Mouse (Mus musculus): ENCODE data around the gene Prkra. TPM values are rescaled to one million over a fixed set of nuclear protein-coding genes. Genes with fewer than 3 reads are reported as not detected.

Prkra gene
- total and polyA plus RNA-seq, 3 experiments = 7.0 to 13.7 (median 8.4) TPM

GRCm38 (mm10) chr2:76659419-76659818 lies 11.6 kb upstream of the Prkra start:
- dilution Hi-C loops (cut with MboI; ENCODE audit: extremely low pct_ligation_motif_present, extremely low pct_unique_long_range_greater_than_20kb, low sequenced_read_pairs) (no loop called here), in situ Hi-C loops (cut with MboI; ENCODE audit: low pct_ligation_motif_present, low pct_unique_long_range_greater_than_20kb, low sequenced_read_pairs) (no loop called here)
- no peak overlapping the region for H3K27ac ChIP-seq (ENCODE audit: insufficient read depth, low read depth)
- H3K9ac ChIP-seq (ENCODE audit: insufficient read depth, low read depth) = no peak overlapping the region
- no peaks in the 10 kb centered on the region for H3K9me3 ChIP-seq (replicated peaks; ENCODE audit: low read length)
- peaks cover 2 to 19% of the 10 kb centered on the region in 2 experiments for H3K36me3 ChIP-seq (replicated peaks in 1 of 2; ENCODE audit: control insufficient read depth in 1 of 2, insufficient read depth in 1 of 2, low read length in 1 of 2)
- 0 out of 4 replicates have a peak, but pooled peaks cover 0 to 2% of the 10 kb centered on the region in 2 experiments for H3K4me1 ChIP-seq (ENCODE audit: control insufficient read depth in 1 of 2, insufficient read depth in 2 of 2)
- TF ChIP-seq ZKSCAN1 (IDR thresholded peaks at IDR 0.05; ENCODE audit: borderline replicate concordance, low read depth, low read length) = no peak
- TF ChIP-seq NELFE (IDR thresholded peaks at IDR 0.05; ENCODE audit: low read depth, low read length) = no peak
- no peak for TF ChIP-seq MAFK (IDR thresholded peaks at IDR 0.05; ENCODE audit: insufficient replicate concordance, low read length)
- H3K4me2 ChIP-seq (ENCODE audit: insufficient read depth, low read depth, poor library complexity, severe bottlenecking) = no peak overlapping the region
- H3K79me2 ChIP-seq (replicated peaks; ENCODE audit: control insufficient read depth, extremely low read depth, insufficient read depth, poor library complexity, severe bottlenecking) = no peaks in the 10 kb centered on the region
- H3K4me3 ChIP-seq (replicated peaks in 1 of 3; ENCODE audit: low read depth in 2 of 3, low read length in 2 of 3, poor library complexity in 1 of 3) = no peak overlapping the region
- no peaks in the 10 kb centered on the region for H3K27me3 ChIP-seq (replicated peaks)
- DNase-seq (ENCODE audit: extremely low read depth) = no peak

- Histone ChIP-seq H3K27me3 (replicated peaks) (no peaks in the 10 kb centered on the region), H3K36me3 (replicated peaks in 1 of 2; ENCODE audit: control insufficient read depth in 1 of 2, insufficient read depth in 1 of 2, low read length in 1 of 2) (peaks cover 0 to 13% of the 10 kb centered on the region in 2 experiments), H3K4me2 (ENCODE audit: insufficient read depth, low read depth, poor library complexity, severe bottlenecking) (no peak overlapping the region), H3K27ac (ENCODE audit: insufficient read depth, low read depth) (no peak overlapping the region), H3K4me3 (replicated peaks in 1 of 3; ENCODE audit: low read depth in 2 of 3, low read length in 2 of 3, poor library complexity in 1 of 3) (no peak overlapping the region), H3K79me2 (replicated peaks; ENCODE audit: control insufficient read depth, extremely low read depth, insufficient read depth, poor library complexity, severe bottlenecking) (no peaks in the 10 kb centered on the region), H3K9me3 (replicated peaks; ENCODE audit: low read length) (no peaks in the 10 kb centered on the region), H3K9ac (ENCODE audit: insufficient read depth, low read depth) (no peak overlapping the region), H3K4me1 (ENCODE audit: control insufficient read depth in 1 of 2, insufficient read depth in 2 of 2) (0 out of 4 replicates have a peak, but pooled peaks cover 0 to 2% of the 10 kb centered on the region in 2 experiments)
- dilution Hi-C loops (cut with MboI; ENCODE audit: extremely low pct_ligation_motif_present, extremely low pct_unique_long_range_greater_than_20kb, low sequenced_read_pairs) (no loop called here), in situ Hi-C loops (cut with MboI; ENCODE audit: low pct_ligation_motif_present, low pct_unique_long_range_greater_than_20kb, low sequenced_read_pairs) (no loop called here)
- TF ChIP-seq NELFE (IDR thresholded peaks at IDR 0.05; ENCODE audit: low read depth, low read length) = no peak
- TF ChIP-seq TBP (conservative IDR thresholded peaks at IDR 0.05; ENCODE audit: low read depth, low read length) = no peak
- no peak for TF ChIP-seq ETS1 (conservative IDR thresholded peaks at IDR 0.05; ENCODE audit: low read depth, low read length)
- no peak for TF ChIP-seq SIN3A (IDR thresholded peaks at IDR 0.05; ENCODE audit: low read length)
- no peak for TF ChIP-seq JUND (conservative IDR thresholded peaks at IDR 0.05; ENCODE audit: low read depth, low read length)
- no peak for TF ChIP-seq JUN (IDR thresholded peaks at IDR 0.05; ENCODE audit: insufficient read depth, low read depth, low read length)
- no peak for TF ChIP-seq RAD21 (IDR thresholded peaks at IDR 0.05; ENCODE audit: low read depth, low read length)
- TF ChIP-seq CHD2 (IDR thresholded peaks at IDR 0.05; ENCODE audit: low read length) = no peak
- no peak for TF ChIP-seq ZNF384 (IDR thresholded peaks at IDR 0.05; ENCODE audit: low read depth, low read length)
- TF ChIP-seq MAZ (IDR thresholded peaks at IDR 0.05; ENCODE audit: low read depth, low read length) = no peak
- TF ChIP-seq RCOR1 (conservative IDR thresholded peaks at IDR 0.05; ENCODE audit: low read depth, low read length) = no peak
- DNase-seq (ENCODE audit: extremely low read depth) = no peak
Measured at GRCm38 (mm10) chr2:76658551-76658950, 10.7 kb upstream of the Prkra start.

- Histone ChIP-seq H3K4me3 (replicated peaks in 1 of 3; ENCODE audit: low read depth in 2 of 3, low read length in 2 of 3, poor library complexity in 1 of 3) (no peak overlapping the region), H3K9ac (ENCODE audit: insufficient read depth, low read depth) (no peak overlapping the region), H3K79me2 (replicated peaks; ENCODE audit: control insufficient read depth, extremely low read depth, insufficient read depth, poor library complexity, severe bottlenecking) (no peaks in the 10 kb centered on the region), H3K36me3 (replicated peaks in 1 of 2; ENCODE audit: control insufficient read depth in 1 of 2, insufficient read depth in 1 of 2, low read length in 1 of 2) (no peaks in the 10 kb centered on the region), H3K4me1 (ENCODE audit: control insufficient read depth in 1 of 2, insufficient read depth in 2 of 2) (0 out of 4 replicates have a peak, but pooled peaks cover 0 to 2% of the 10 kb centered on the region in 2 experiments), H3K27me3 (replicated peaks) (no peaks in the 10 kb centered on the region), H3K9me3 (replicated peaks; ENCODE audit: low read length) (no peaks in the 10 kb centered on the region), H3K4me2 (ENCODE audit: insufficient read depth, low read depth, poor library complexity, severe bottlenecking) (peak overlapping the region; percentile 21; the same call in 1 of the 2 replicates), H3K27ac (ENCODE audit: insufficient read depth, low read depth) (no peak overlapping the region)
- TF ChIP-seq ZKSCAN1 (IDR thresholded peaks at IDR 0.05; ENCODE audit: borderline replicate concordance, low read depth, low read length) = no peak
- TF ChIP-seq PAX5 (IDR thresholded peaks at IDR 0.05; ENCODE audit: low read length) = no peak
- peak; percentile 35; the same call in 1 of the 2 replicates for TF ChIP-seq IRF4 (IDR thresholded peaks at IDR 0.05; ENCODE audit: low read depth, low read length)
- TF ChIP-seq MXI1 (IDR thresholded peaks at IDR 0.05; ENCODE audit: low read depth, low read length) = no peak
- no peak for TF ChIP-seq ETS1 (conservative IDR thresholded peaks at IDR 0.05; ENCODE audit: low read depth, low read length)
- TF ChIP-seq CHD2 (IDR thresholded peaks at IDR 0.05; ENCODE audit: low read length) = no peak
- TF ChIP-seq JUN (IDR thresholded peaks at IDR 0.05; ENCODE audit: insufficient read depth, low read depth, low read length) = no peak
- no peak for TF ChIP-seq HCFC1 (IDR thresholded peaks at IDR 0.05; ENCODE audit: low read depth, low read length)
- no peak for TF ChIP-seq ZMIZ1 (IDR thresholded peaks at IDR 0.05; ENCODE audit: low read depth, low read length)
- no peak for TF ChIP-seq NELFE (IDR thresholded peaks at IDR 0.05; ENCODE audit: low read depth, low read length)
- peak; percentile 10 for TF ChIP-seq RAD21 (IDR thresholded peaks at IDR 0.05; ENCODE audit: low read depth, low read length)
- no peak for TF ChIP-seq TBP (conservative IDR thresholded peaks at IDR 0.05; ENCODE audit: low read depth, low read length)
- TF ChIP-seq CTCF (conservative IDR thresholded peaks at IDR 0.05 in 1 of 2, IDR thresholded peaks at IDR 0.05 in 1 of 2; ENCODE audit: low read depth in 2 of 2, low read length in 2 of 2) = peak; percentile 14 to 49; a peak in 2 of 4 replicates
- 0 out of 2 replicates have a peak, but pooled peaks have one; percentile 17 for TF ChIP-seq MAZ (IDR thresholded peaks at IDR 0.05; ENCODE audit: low read depth, low read length)
- TF ChIP-seq JUND (conservative IDR thresholded peaks at IDR 0.05; ENCODE audit: low read depth, low read length) = no peak
- TF ChIP-seq UBTF (IDR thresholded peaks at IDR 0.05; ENCODE audit: low read depth, low read length) = no peak
- TF ChIP-seq KAT2A (IDR thresholded peaks at IDR 0.05; ENCODE audit: insufficient replicate concordance, low read length) = no peak
- TF ChIP-seq USF1 (IDR thresholded peaks at IDR 0.05; ENCODE audit: low read depth, low read length) = no peak
- in situ Hi-C loops (cut with MboI; ENCODE audit: low pct_ligation_motif_present, low pct_unique_long_range_greater_than_20kb, low sequenced_read_pairs) (no loop called here), dilution Hi-C loops (cut with MboI; ENCODE audit: extremely low pct_ligation_motif_present, extremely low pct_unique_long_range_greater_than_20kb, low sequenced_read_pairs) (no loop called here)
- no peak for DNase-seq (ENCODE audit: extremely low read depth)
Measured at GRCm38 (mm10) chr2:76655982-76656381, 8.2 kb upstream of the Prkra start.

Measured in CH12.LX (cell line).